Mouse (Mus musculus) C2C12 (cell line): ENCODE measurements around the gene Lamtor1.

ENCODE experiments used
- CEBPB ChIP-seq: IDR thresholded peaks from one replicate; pipeline ENCODE4 v1.6.1; 2011; ENCODE audit warnings: low read depth, mild to moderate bottlenecking, control low read depth, moderate library complexity
- CTCF ChIP-seq: IDR thresholded peaks from one replicate; pipeline ENCODE4 v1.5.1; 2011; ENCODE audit not compliant: control insufficient read depth, insufficient read depth, insufficient read length

GRCm38 (mm10) chr7:101906696-101907095 is 992 bp downstream of the Lamtor1 start:
- TF ChIP-seq CTCF (no peak), CEBPB (no peak)
